Mouse (Mus musculus) right cerebral cortex, postnatal 4 days (tissue): ENCODE measurements around the gene 9530053A07Rik.

Experiments
- DNase-seq: peaks from one replicate; pipeline ENCODE4 v3.0.0-alpha.2; 2022

Gene 9530053A07Rik

DNA sequence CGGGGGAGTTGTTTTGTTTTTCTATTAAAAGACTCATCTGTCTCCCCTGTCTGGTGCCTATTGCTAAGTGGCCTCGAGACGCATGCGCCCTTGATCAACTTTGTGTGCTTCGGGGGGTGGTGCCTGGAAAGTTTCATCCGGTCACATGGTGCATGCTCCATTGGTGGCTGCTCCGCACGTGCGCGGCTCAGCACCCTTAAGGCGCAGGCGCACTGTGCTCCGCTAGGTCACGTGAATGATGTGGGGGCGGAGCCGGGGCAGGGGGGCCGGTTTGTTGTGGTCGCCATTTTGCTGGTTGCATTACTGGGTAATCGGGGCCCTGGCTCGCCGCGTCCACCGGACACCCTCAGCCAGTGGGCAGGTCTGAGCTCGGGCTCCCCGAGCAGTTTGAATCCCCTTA is 50.0 kb downstream of the 9530053A07Rik start, which contains the start of gene Dyrk1b:
Dyrk1b (plus strand) TSS at position 242 of the 400 bp plus-strand sequence.
- peak; percentile 98 for DNase-seq

DNA sequence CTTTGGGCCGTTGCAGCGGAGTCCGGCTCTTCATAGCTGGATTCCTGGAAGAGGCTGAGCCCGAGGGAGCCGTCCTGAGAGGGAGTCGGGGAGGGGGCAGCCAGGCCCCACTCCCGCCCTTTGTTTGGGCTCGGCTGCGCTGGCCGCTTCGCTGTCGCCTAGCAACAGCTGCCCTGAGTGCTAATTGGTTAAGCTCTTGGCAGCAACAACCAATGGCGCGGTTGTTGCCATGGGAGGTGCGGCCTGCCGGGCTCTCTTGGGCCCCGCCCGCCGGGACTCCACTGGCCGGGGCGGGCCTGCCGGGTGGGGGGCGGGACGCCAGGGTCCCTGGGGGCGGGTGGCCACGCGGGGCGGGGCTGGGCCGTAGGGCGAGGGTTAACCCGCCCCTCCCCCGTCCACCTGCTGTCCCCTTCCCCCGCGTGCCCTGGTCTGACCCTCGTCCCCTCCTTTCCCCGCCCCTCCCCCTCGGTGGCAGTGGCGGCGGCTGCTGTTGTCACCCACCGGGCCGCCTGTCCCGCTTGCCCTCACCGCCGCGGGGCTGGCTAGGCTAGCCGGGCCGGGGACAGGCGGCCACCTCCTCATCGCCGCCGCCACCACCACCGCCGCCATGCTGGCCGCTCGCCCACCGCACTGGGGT is 50.6 kb downstream of the 9530053A07Rik start:
- peak; percentile 86 for DNase-seq

DNA sequence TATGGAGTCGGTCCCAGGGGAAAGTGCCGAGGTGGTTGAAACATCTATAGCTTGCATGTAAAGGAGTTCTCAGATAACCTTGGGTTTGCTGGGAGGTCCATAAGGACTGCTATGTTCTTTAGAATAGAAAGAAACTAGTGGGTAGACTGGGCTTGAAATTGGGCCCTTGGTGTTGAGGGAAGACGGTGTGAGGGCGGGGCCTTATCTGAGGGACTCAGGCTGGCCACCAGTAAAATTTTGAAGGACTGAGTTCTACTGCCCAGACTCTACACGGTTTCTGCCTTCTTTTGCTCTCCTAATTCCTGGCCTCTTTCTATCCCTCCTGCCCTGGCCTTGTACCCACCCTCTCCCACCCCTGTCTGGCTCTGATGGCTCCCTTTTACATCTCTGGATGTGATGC is 51.6 kb downstream of the 9530053A07Rik start:
- DNase-seq, result no peak

DNA sequence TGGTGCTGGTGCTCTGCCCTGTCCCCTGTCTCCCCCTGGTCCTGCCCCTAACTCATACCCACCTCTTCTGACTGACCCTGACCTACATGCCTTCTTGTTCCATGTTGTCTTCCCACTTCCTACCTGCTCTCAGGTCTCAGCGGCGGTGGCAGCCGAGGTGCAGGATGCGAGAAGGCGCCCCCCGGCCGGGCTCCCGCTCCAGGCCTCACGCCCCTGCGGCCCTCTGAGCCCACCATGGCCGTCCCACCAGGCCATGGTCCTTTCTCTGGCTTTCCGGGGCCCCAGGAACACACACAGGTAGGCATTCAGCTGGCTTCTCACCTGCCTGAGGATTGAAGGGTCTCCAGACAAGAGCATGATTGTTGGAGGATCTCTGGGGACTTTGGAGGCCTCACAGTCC is 52.1 kb downstream of the 9530053A07Rik start:
- no peak for DNase-seq

DNA sequence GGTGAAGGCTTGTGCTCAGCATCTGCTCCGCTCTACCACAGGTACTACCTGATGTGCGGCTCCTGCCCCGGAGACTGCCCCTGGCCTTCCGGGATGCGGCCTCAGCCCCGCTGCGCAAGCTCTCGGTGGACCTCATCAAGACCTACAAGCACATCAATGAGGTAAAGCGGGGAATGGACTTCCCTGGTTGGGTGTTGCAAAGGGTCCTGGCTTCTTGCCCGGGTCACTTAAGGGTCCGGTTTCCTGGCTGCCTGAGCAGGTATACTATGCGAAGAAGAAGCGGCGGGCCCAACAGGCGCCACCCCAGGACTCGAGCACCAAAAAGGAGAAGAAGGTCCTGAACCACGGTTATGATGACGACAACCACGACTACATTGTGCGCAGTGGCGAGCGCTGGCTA is 53.1 kb downstream of the 9530053A07Rik start:
- DNase-seq, result no peak

DNA sequence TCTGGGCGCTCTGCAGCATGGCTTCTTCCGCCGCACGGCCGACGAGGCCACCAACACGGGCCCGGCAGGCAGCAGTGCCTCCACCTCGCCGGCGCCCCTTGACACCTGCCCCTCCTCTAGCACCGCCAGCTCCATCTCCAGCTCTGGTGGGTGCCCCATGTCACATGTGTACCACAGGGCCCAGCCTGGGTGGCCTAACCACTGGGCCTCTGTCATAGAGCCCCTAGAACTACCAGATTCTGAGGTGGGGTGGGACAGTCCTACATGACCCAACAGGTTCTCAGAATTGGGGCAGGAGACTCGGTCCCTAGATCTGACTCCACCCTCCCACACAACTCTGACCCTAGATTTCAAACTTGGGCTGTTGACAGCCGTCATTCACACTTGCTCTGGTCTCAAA is 56.6 kb downstream of the 9530053A07Rik start:
- no peak for DNase-seq

DNA sequence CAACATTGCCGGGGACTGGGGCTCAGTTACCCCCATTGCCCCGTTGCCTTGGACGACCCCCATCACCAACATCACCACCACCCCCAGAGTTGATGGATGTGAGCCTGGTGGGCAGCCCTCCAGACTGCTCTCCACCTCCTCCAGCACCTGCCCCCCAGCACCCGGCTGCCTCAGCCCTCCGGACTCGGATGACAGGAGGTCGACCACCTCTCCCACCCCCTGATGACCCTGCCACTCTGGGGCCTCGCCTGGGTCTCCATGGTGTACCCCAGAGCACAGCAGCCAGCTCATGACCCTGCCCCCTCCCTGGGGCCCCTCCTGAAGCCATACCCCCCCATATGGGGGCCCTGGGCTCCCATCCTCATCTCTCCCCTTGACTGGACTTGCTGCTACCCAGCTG is 57.4 kb downstream of the 9530053A07Rik start:
- DNase-seq, result no peak

DNA sequence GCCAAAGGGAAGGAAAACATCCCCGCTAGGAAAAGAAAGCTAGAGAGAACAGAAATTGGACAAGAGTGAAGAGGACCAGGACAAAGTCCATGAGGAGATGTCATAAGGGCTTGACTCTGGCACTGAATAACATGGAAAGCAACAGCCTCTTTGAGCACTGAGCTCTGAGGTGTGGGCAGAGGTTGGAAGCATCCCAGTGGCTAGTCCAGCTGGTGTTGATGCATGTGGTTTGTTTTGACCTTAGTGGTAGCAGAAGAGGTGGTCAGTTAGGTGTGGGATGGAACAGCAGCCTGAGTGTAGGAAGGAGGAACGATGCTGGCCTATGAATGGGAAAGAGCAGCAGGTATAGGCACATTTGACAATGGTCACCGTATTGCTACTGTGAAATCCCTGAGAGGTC is 62.2 kb downstream of the 9530053A07Rik start:
- DNase-seq, result no peak

DNA sequence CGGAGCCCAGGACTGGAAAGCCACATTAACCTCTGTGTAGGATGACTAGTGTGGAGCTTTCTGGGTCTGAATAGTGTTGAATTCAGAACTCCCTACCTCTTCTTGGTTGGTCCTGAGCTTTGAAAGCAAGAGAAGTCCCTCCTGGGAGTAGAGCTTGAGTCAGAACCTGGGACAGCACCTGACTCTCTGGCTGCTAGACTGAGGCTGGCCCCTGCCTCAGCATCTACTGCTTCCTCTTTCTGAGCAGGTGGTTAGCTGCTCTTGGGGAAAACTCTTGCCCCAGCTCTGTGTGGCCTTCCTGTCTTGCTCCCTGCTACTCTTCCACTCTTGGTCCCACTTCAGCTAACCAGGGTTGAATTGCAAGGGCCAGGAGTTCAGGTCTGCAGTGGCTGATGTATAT is 62.6 kb downstream of the 9530053A07Rik start:
- no peak for DNase-seq

DNA sequence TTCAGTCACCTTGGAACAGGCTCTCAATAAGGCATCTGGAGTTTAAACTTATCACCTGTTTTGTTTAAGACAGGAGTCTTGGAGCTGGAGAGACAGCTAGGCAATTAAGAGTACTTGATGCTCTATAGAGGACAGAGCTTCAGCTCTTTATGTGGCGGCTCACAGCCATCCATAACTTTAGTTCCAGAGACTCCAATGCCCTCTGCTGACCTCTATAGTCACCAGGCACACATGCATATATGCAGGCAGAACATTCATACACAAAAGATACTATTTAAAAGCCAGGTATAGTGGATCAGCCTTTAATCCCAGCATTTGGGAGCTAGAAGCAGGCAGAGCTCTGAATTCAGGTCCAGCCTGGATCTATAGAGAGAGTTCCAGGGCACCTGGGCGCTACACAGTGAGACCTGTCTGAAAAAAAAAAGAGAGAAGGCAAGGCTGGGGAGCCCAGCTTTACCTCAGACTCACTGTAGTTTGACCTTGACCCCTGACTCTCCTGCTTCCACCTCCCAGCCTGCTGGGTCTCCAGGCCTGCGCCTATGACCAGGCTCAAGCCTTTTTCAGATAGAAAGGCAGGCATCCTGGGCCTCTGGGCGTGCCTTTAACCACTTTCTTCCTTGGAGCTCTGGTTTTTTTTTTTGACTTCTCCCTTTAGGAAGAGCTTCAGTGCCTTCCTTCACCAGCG is 66.3 kb downstream of the 9530053A07Rik start:
- no peak for DNase-seq

DNA sequence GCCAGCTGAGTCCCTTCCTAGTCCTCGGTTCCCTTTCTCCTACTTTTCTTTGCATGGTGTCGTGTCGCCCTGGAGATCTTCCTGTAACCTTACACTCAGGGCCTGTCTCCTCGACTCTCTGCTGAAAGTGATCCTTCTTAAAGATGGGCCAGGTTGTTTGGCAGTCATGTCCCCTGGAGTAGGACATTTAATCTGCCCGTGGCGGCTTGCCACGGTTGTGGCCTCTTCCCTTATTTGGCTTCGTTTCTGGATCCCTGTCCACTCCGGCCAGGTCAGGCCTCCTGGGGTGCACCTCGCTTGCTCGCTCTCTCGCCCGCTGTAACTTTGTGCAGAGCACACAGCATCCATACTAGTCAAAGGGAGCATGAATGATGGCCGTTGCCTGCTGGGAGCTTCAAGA is 67.3 kb downstream of the 9530053A07Rik start:
- DNase-seq, result no peak

DNA sequence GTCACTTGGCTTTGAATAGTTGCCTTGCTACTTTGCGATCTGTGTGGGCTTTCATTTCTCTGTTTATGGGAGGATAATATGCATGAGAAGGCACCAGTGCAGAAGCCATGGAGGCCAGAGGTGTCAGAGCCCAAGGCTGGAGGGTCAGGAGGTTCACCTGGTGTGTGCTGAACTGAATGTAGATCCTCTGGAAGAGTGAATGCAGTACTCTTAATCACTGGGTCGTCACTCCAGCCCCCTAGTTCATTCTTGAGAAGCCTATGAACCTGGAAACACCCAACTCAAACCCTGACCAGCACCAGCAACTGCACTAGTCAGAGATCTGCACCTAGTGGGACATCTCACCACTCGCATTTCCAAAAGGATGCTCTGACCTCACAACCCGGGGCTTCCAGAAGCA is 69.8 kb downstream of the 9530053A07Rik start:
- no peak for DNase-seq

DNA sequence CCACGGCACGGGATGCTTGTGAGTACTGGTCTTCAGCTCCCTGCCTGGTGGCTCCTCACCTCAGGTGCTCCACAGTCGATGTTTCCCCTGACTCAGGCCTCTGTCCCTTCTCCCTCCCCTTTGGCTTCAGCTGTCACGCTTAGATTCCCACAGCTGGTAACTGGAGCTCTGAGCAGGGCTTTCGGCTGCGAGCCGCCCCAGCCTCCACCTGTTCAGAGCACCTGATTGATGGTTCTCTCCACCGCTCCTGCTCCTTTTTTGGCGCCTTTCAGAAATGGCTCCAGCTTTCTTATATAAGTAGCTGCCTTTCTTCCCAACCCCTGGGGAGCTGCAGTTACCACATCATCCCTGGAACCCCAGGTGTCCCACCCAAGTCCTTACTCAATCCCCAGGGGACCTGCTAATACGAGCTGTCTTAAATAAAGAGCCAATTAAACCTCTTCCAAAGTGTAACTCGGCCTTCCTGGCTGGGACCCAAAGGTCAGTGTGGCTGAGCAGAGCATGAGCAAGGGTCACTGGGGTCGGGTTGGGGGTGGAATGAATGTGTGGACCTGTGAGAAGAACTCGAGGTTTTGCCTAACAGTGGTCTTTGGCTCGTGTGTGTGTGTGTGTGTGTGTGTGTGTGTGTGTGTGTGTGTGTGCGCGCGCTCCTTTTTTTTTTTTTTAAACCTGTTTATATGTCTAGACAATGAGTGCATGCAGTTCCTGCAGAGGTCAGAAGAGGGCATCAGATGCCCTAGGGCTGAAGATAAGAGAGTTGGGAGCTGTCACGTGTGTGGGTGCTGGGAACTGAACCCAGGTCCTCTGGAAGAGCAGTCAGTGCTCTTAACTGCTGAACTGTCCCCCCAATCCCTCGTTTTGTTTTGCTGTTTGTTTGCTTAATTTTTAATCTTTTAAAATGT is 74.2 kb downstream of the 9530053A07Rik start:
- no peak for DNase-seq

DNA sequence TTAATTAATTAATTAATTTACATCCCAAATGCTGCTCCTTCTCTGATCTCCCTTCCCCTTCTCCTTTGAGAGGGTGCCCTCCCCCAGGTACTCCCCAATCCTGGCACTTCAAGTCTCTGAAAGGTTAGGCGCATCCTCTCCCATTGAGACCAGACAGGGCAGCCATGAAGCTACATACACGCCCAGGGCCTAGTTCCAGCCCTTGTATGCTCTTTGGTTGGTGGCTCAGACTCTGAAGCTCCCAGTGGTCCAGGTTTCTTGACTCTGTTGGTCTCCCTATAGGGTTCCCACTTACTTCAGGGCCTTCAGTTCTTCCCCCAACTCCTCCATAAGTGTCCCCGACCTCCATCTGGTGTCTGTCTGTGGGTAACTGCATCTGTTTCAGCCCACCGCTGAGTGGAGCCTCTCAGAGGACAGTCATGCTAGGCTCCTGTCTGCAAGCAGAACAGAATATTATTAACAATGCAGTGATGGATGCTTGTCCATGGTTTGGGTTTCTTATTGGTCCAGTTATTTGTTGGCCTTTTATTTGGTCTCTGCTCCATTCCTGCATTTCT is 76.9 kb downstream of the 9530053A07Rik start:
- no peak for DNase-seq

DNA sequence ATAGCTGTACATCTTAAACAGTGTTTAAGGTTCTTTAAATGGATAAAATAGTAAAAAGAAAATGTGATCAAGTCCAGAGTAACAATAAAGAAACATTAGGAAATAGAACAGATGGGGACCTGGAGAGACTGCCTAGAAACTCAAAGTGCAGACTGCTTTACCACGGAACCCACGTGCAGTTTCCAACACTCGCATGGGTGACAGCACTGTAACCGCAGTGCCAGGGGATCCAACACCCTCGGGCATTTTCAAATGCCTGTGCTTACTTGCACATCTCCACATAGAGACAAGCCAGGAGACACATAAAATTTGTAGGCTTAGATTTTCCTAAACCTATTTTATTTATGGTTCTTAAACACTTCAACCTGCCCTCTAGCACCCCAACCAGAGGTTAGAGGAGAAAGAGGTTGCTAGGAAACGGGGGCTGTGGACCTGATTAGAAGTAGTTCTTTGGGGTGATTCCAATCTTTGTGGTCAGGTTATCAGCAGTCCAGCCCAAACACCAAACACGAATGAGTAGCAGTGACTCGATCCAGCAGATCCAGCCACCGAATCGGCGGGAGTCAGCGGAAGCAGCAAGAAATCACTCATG is 79.2 kb downstream of the 9530053A07Rik start:
- no peak for DNase-seq

DNA sequence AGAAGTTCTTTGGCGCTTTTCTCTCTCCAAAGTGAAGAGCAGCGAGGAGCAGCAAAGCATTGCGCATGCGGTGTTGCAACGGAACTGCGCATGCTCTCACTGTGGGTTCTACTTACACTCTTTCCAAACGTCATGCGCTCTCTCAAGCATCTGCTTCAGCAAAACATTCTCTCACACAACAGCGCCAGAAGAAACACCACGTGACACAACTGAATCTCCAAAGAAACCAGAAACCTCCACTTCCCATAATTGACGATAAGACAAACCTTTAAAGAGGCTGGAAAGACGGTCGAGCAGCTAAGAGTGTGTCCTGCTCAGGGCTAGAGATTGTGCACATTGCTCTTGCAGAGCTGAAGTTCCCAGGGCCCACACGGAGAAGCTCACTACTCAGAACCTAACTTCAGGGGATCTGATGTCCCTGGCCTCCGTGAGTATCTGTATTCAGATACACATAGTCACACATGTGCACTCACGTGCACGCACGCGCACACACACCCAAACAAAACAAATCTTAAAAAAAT is 79.8 kb downstream of the 9530053A07Rik start:
- peak; percentile 62 for DNase-seq

DNA sequence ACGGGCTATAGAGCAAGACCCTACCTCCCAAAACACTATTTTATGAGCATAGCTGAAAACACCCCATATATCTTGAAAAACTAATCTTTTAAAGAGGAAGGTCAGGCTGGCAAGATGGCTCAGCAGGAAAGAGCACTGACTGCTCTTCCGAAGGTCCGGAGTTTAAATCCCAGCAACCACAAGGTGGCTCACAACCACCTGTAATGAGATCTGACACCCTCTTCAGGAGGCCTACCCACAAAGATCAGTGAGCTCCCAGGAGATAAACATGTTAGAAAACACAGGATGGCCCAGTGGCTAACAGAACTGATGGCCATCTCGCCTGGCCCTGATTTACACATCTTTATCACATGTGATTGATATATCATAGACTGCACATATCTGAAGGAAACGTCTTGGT is 81.5 kb downstream of the 9530053A07Rik start:
- DNase-seq, result no peak

DNA sequence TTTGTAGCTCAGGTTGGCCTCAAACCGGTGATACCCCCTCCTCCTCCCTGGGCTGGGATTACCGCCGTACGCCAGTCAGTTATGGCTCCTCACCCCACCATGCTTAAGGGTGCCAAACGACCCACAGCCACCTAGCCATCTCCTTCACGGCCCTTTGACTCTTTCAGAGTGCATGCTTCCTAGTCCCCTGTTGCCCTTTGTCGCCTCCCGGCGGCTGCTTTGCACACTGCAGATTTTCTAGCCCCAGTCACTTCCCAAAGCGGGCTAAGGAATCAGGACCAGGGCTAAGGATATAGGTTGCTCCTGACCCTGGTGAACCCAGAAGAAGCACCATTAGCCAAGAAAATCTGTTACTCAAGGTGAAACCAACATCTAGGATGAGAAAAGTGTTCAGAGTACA is 84.9 kb downstream of the 9530053A07Rik start:
- DNase-seq, result peak; percentile 67
